Mouse (Mus musculus): Measurements from ENCODE around the gene Nfia. TPM values are rescaled to one million over a fixed set of nuclear protein-coding genes. Genes with fewer than 3 reads are reported as not detected.

Nfia gene
- total RNA-seq, 2 experiments from 2014 or later, result 3.5 to 14.0 TPM

GRCm38 (mm10) chr4:97891063-97891462 lies 118.5 kb downstream of the Nfia start:
- no peak for ATAC-seq (replicated peaks; ENCODE audit: poor library complexity, severe bottlenecking)

- ATAC-seq (replicated peaks; ENCODE audit: poor library complexity, severe bottlenecking), result no peak
Observed at GRCm38 (mm10) chr4:97891611-97892010, 119.1 kb downstream of the Nfia start.

GRCm38 (mm10) chr4:97893915-97894884 lies 121.7 kb downstream of the Nfia start:
- ATAC-seq (replicated peaks; ENCODE audit: poor library complexity, severe bottlenecking), result peak; percentile 59

GRCm38 (mm10) chr4:97895940-97896339 lies 123.4 kb downstream of the Nfia start:
- ATAC-seq (replicated peaks; ENCODE audit: poor library complexity, severe bottlenecking), result 0 out of 2 replicates have a peak, but pooled peaks have one; percentile 48

- no peak for ATAC-seq (replicated peaks; ENCODE audit: poor library complexity, severe bottlenecking)
Observed at GRCm38 (mm10) chr4:97900256-97900944, 127.9 kb downstream of the Nfia start.

GRCm38 (mm10) chr4:97905826-97906225 lies 133.3 kb downstream of the Nfia start:
- ATAC-seq (replicated peaks; ENCODE audit: poor library complexity, severe bottlenecking), result no peak

- ATAC-seq (replicated peaks; ENCODE audit: poor library complexity, severe bottlenecking), result peak; percentile 33
Observed at GRCm38 (mm10) chr4:97908576-97909147, 136.1 kb downstream of the Nfia start.

- ATAC-seq (replicated peaks; ENCODE audit: poor library complexity, severe bottlenecking), result peak; percentile 90
Observed at GRCm38 (mm10) chr4:97910115-97910776, 137.7 kb downstream of the Nfia start.

- ATAC-seq (replicated peaks; ENCODE audit: poor library complexity, severe bottlenecking), result peak; percentile 57
Observed at GRCm38 (mm10) chr4:97910777-97911580, 138.4 kb downstream of the Nfia start.

- no peak for ATAC-seq (replicated peaks; ENCODE audit: poor library complexity, severe bottlenecking)
Observed at GRCm38 (mm10) chr4:97911755-97912154, 139.2 kb downstream of the Nfia start.

GRCm38 (mm10) chr4:97912155-97912554 lies 139.6 kb downstream of the Nfia start:
- ATAC-seq (replicated peaks; ENCODE audit: poor library complexity, severe bottlenecking), result no peak

- ATAC-seq (replicated peaks; ENCODE audit: poor library complexity, severe bottlenecking), result no peak
Observed at GRCm38 (mm10) chr4:97912560-97912959, 140.0 kb downstream of the Nfia start.

- no peak for ATAC-seq (replicated peaks; ENCODE audit: poor library complexity, severe bottlenecking)
Observed at GRCm38 (mm10) chr4:97914348-97914747, 141.8 kb downstream of the Nfia start.

- no peak for ATAC-seq (replicated peaks; ENCODE audit: poor library complexity, severe bottlenecking)
Observed at GRCm38 (mm10) chr4:97914761-97915160, 142.2 kb downstream of the Nfia start.

GRCm38 (mm10) chr4:97917568-97917967 lies 145.0 kb downstream of the Nfia start:
- ATAC-seq (replicated peaks; ENCODE audit: poor library complexity, severe bottlenecking), result no peak

- ATAC-seq (replicated peaks; ENCODE audit: poor library complexity, severe bottlenecking), result no peak
Observed at GRCm38 (mm10) chr4:97918675-97919074, 146.1 kb downstream of the Nfia start.

GRCm38 (mm10) chr4:97919773-97920172 lies 147.2 kb downstream of the Nfia start:
- no peak for ATAC-seq (replicated peaks; ENCODE audit: poor library complexity, severe bottlenecking)

GRCm38 (mm10) chr4:97920287-97921079 lies 147.9 kb downstream of the Nfia start:
- ATAC-seq (replicated peaks; ENCODE audit: poor library complexity, severe bottlenecking), result peak; percentile 35

GRCm38 (mm10) chr4:97921682-97922081 lies 149.1 kb downstream of the Nfia start:
- ATAC-seq (replicated peaks; ENCODE audit: poor library complexity, severe bottlenecking), result no peak

Measured in granulocyte monocyte progenitor cell, adult 5-6 weeks (primary cell).